Mouse (Mus musculus) T-helper 17 cell (primary cell): ENCODE results near the gene Arpc5l.
"Not testable (repeated sequence)": the region's sequence is repeated elsewhere in the genome, so short reads cannot be mapped to it uniquely, and the experiment has no call there.

Experiments
- in situ Hi-C, 2 experiments: fragments of 300-600 bp; cut with MboI, MseI; formaldehyde crosslinking; loops; 1 replicate in 1 of 2; 2 replicates in 1 of 2; pipeline ENCODE4 v1.15.1; 2025; ENCODE audit warnings: high pct_unique_total_duplicates in 2 of 2

Arpc5l gene

DNA sequence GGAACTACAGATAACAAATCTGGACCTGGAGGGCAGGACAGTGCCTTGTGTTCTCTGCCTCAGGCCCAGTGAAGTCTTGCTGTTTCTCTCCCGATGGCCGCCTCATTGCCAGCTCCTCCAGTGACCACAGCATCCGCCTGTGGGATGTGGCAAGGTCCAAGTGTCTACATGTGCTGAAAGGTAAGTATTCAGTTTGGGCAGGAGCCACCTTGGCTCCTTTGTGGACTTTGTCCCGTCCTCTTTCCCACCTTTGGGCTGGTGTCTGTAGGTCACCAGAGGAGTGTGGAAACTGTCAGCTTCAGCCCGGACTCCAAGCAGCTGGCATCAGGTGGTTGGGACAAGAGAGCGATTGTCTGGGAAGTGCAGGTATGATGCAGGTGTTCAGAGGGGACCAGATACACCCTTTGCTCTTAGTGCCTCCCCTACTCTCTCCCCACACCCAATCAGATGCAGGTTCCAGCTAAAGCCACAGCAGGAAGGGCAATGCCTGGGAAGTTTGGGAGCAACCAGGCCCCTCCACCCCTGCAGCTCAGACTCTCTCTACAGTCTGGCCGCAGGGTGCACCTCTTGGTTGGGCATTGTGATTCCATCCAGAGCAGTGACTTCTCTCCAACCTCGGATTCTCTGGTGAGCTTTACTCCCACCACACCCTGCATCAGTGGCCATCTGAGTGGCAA is 5.1 kb upstream of the Arpc5l start:
- in situ Hi-C loops = loop anchor here (5.0 to 10.0 kb wide), 5 partner anchors 68 to 1545 kb away; partner anchors contain the start of genes Olfml2a (in 2 of the 2) and Dennd1a (in 1 of the 2)

- in situ Hi-C loops = loop anchor here (10.0 kb wide), 2 partner anchors 716 to 1546 kb away; partner anchors contain the start of gene Dennd1a (in 1 of the 2)
These were observed 4.6 kb upstream of the Arpc5l start for GRCm38 (mm10) chr2:39000587-39000919.

GRCm38 (mm10) chr2:39001866-39002265 is 3.3 kb upstream of the Arpc5l start:
- in situ Hi-C loops = loop anchor here (10.0 kb wide), 2 partner anchors 717 to 1547 kb away; partner anchors contain the start of gene Dennd1a (in 1 of the 2)

GRCm38 (mm10) chr2:39003106-39003505 is 2.0 kb upstream of the Arpc5l start:
- in situ Hi-C loops = loop anchor here (10.0 kb wide), 2 partner anchors 718 to 1548 kb away; partner anchors contain the start of gene Dennd1a (in 1 of the 2)

DNA sequence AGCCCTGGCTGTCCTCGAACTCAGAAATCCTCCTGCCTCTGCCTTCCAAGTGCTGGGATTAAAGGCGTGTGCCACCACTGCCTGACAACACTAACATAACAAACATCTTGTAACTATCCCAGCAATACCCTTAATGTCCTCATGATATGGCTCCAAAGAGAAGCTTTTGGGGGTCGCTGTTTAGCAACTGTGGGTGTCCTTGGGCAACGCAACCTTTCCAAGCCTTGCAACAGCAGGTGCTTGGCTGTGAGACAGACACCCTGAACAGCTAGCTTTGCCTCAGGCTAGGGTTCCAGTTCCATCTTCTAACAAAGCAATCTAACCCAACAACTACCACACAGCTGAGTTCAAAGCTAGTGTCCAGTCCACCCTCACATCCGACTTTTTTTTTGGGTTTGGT is 1.6 kb upstream of the Arpc5l start:
- in situ Hi-C loops = loop anchor here (10.0 kb wide), 2 partner anchors 719 to 1549 kb away; partner anchors contain the start of gene Dennd1a (in 1 of the 2)

DNA sequence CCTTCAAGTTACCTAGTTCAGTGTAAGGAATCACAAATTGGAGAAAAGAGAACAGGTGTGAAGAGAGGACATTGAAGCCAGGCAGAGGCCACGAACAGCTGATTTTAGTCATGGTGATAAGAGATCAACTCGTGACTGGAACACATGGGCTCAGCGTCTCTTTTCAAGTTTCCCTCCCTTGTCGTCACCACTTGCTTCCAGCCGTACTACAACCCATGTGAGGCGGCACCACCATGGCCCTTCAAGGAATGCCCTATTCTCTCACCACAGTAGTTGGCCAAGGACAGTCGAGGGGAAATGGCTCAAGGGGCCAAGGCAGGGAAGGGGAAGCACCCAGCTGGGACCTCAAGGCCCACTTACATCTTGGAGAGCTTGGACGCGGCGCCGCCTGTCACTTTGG is 776 bp upstream of the Arpc5l start:
- in situ Hi-C loops = loop anchor here (10.0 kb wide), 2 partner anchors 720 to 1550 kb away; partner anchors contain the start of gene Dennd1a (in 1 of the 2)

GRCm38 (mm10) chr2:39005574-39006079 is 479 bp downstream of the Arpc5l start, which contains the start of gene Rpl35:
TSS of gene Rpl35 (minus strand) at chr2:39005624.
- in situ Hi-C loops = loop anchor here (10.0 kb wide), 2 partner anchors 721 to 1551 kb away; partner anchors contain the start of gene Dennd1a (in 1 of the 2)

DNA sequence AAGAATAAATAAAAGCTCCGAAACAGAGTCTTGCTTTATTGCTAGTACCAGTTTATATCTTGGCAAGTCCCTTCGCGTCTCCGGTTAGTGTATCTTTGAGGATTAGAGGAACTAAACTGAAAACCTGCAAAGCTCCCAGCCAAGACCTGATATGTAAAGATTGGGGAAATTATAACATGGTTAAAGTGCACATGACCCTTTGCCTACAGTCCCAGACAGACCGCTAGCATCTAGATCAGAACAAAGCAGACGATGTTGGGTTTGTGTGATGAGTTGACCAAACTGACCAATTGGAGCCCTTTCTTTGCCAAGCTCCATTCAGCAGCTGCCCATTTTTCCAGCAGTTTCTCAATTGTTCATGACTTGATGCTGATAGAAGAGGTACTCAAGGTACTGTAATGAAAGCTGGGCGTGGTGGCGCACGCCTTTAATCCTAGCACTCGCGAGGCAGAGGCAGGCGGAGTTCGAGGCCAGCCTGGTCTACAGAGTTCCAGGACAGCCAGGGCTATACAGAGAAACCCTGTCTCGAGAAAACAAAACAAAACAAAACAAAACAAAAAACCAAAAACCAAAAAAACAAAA is 1.1 kb downstream of the Arpc5l start:
- in situ Hi-C loops = loop anchor here (10.0 kb wide), 2 partner anchors 721 to 1551 kb away; partner anchors contain the start of gene Dennd1a (in 1 of the 2)

DNA sequence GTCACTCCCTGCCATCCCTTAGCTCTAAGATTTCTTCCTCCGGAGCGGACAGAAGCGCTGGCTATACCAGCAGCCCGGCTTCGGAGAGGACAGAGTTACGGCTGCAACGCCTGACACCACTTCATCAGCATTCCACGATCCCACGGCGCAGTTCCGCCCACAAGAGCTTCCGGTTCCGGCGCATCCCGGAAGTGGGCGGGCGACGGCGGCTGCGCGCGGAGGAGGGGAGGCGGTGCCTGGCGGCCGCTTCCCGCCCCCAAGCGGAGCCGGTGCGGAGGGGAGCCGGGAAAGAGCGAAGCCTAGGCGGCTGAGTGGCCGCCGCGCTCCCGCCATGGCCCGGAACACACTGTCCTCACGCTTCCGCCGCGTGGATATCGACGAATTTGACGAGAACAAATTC is 2.7 kb downstream of the Arpc5l start:
- in situ Hi-C loops = loop anchor here (10.0 kb wide), 2 partner anchors 723 to 1553 kb away; partner anchors contain the start of gene Dennd1a (in 1 of the 2)

DNA sequence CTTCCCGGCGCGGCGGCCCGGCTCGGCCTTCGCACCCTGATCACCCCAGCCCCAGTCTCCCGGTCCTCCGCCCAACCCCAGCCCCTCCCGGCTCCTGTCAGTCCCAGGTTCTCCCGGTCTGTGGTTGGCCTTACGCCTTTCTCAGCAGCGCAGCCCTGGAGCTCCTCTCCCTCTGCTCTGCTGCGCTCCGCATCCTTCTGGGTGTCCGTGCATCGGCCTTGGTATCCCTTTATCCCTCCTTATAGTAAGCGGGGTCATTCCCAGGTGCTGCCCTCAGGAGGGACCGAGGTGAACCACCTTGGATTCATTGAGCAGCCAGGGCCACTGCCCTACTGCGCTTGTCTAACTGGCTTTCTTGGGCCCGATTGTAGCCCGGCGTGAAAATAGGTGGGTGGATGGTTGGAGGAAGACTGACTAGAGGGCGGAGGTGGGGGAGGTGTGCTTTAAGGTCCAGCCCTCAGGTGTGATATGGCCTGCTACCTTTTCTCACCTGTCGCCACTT is 3.3 kb downstream of the Arpc5l start:
- in situ Hi-C loops = loop anchor here (10.0 kb wide), 2 partner anchors 724 to 1554 kb away; partner anchors contain the start of gene Dennd1a (in 1 of the 2)

DNA sequence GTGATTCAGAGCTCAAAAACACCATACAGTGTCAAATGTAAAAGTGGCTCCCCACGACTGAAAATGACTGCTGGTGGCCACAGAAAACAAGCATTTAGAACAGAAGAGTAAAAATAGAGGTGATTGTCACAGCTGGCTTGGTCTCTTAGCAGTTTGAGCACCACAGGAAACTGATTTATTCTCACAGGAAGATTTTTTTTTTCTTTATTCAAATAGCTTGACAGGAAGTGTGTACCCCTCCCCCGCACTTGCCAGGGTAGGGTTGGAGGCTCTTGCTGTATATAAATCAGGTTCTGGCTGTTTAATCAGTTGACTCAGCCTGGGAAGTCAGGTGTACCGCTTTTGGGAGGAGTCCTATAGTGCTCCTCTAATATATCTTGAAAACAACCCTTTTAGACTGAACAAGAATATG is 3.8 kb downstream of the Arpc5l start:
- in situ Hi-C loops = loop anchor here (10.0 kb wide), 2 partner anchors 724 to 1554 kb away; partner anchors contain the start of gene Dennd1a (in 1 of the 2)

DNA sequence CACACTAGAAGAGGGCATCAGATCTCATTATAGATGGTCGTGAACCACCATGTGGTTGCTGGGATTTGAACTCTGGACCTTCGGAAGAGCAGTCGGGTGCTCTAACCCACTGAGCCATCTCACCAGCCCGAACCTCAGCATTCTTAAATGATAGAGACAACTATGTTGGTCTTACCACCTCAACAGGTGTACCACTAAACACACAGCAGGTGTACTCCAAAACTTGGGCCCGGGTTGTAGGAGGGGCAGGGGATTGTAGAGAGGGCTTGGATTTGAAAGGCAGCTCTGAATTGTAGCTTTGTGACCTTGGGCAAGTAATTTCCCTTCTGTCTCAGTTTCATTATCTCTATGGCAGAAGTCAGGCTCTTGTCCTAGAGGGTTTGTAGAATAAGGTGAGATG is 5.0 kb downstream of the Arpc5l start:
- in situ Hi-C loops = not testable (repeated sequence)

- in situ Hi-C loops = no loop called here
These were observed 6.1 kb downstream of the Arpc5l start for GRCm38 (mm10) chr2:39011264-39011663.

DNA sequence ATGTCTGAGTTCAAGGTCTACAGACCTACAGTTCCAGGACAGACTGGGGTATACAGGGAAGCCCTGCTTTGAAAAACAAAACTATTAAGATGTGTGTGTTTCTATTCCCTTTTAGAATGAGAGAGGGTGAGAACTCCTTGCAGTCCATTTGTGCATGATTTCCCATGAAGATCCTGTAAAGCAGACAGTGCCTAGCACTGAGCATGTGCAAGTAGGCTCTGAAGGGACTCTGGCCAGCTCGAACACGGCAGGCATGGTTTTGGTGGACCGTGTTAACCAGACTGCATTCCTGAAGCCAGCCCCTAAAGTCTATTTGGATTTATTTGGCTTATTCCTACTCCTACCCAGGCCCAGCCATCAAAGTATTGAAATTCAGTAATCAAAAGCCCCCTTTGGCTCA is 6.8 kb downstream of the Arpc5l start:
- in situ Hi-C loops = no loop called here

DNA sequence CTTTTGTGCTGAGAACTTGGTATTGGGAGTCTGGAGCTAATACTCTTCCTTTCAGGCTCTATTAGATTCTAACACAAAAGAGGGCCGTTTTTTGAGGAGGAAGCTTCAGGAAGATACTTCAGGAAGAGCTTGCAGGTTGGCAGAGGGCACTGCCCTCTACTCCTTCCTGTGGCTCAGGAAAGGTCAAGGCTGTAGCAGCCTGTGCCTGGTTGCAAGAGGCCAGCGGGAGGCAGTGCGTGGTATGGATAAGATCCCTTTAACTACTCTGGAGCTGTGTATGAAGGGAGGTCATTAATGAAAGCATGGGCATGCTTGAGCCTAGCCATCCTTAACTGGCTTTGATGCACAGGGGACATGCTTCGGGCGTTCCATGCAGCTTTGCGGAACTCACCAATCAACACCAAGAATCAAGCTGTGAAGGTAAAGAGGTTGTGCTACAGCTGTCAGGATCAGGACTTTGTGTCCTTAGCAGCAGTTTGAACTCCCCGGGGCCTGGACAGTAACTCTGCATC is 7.7 kb downstream of the Arpc5l start:
- in situ Hi-C loops = no loop called here

GRCm38 (mm10) chr2:39016581-39016980 is 11.4 kb downstream of the Arpc5l start:
- in situ Hi-C loops = no loop called here

DNA sequence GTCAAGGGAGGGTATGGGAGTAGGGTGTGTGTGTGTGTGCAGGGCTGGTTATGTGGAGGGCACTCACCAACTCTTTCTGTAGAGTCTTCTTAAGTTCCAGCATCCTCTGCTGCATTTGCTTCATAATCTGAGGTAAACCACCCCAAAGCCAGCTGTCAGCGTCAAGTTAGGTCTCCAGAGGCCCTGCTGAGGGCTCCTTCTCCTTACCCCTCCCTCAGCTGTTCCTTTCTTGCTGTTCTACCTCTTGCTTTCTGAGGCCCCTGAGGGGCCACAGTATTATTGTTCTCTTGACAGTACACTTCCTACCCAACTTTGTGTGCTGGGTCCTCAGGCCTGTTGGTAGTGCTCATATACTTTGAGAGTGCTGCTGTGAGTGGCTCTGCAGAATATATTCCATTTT is 14.9 kb downstream of the Arpc5l start:
- in situ Hi-C loops = no loop called here

GRCm38 (mm10) chr2:39031611-39032010 is 26.5 kb downstream of the Arpc5l start:
- in situ Hi-C loops = no loop called here

GRCm38 (mm10) chr2:39040215-39040614 is 35.1 kb downstream of the Arpc5l start:
- in situ Hi-C loops = no loop called here

GRCm38 (mm10) chr2:39048515-39048914 is 43.4 kb downstream of the Arpc5l start:
- in situ Hi-C loops = no loop called here

- in situ Hi-C loops = no loop called here
These were observed 59.7 kb downstream of the Arpc5l start for GRCm38 (mm10) chr2:39064687-39065399.
